Mouse (Mus musculus): ENCODE results near the gene Dnm1.
"Not testable (repeated sequence)": the region's sequence is repeated elsewhere in the genome, so short reads cannot be mapped to it uniquely, and the experiment has no call there.

The Dnm1 gene

DNA sequence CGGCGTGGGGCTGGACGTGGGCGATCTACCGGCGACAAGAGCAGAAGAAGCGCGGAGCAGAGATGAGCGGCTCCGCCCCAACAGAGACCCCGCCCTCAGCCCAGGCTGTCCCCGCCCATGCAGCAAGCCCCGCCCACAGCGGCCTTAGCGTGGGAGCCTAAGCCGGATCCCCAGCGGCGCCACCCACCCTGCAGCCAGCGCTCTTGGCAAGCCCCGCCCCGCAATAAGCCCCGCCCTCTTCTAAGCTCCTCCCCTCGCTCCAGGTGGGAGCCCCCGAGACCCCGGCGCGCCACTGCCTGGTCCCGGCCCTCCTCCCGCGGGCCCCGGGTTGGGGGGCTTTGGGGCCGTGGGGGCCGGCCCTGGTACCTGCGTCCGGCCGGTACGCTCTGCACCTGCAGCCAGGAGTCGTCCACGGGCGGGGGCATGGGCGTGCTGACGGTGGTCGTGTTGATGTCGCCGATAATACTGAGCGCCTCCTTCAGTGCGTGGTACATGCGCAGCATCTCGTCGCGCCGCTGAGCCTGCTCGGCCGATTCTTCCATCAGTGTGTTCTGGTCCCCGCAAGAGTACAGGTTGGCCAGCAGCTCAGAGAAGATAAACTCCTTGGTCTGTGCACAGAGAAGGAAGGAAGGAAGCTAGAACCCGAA lies 40.7 kb downstream of the Dnm1 start:
- peak in 1 of 2 experiments; percentile 40 for DNase-seq (ENCODE audit: low spot score in 2 of 2)

DNA sequence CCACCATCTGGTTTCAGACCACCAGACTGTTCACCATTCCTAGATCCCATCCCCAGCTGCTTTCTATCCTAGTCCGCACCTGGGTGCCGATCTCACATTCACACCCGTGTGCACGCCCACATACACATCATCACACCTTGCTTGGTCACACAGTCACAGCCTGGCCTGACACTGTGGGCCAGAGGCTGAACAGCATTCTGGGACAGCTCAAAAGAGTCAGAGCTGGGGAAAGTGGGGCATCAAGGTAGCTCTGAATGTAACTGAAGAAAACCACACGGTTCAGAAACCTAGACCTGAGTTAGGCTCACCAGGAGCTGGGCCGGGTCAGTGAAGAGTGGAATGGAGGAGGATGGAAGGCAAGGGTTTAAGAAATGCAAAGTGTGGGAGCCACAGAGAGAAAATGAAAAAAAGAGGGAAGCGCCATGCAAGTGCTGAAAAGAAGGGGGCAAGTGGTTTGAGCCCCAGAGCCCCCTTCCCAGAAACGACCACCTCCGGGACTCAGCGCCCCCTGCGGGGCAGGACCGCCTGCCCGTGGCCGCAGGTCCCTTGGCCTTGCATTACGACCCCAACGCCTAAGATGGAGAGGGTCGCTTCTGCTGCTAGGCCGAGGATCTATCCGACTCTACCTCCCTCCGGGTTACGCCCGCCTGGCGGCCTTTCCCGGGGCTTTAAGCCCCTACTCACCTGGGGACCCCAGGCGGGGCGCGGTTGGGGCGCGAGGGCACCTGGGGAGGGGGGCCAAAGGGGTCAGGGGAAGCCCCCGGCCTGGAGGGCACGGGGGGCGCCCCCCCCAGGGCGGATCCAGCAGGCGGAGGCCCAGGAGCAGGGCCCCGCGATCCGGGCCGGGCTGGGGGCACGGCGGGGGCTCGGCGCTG lies 41.5 kb downstream of the Dnm1 start:
- DNase-seq (ENCODE audit: low spot score in 2 of 2), result no peak

GRCm38 (mm10) chr2:32310096-32310845 lies 42.9 kb downstream of the Dnm1 start:
- DNase-seq (ENCODE audit: low spot score in 2 of 2), result no peak

DNA sequence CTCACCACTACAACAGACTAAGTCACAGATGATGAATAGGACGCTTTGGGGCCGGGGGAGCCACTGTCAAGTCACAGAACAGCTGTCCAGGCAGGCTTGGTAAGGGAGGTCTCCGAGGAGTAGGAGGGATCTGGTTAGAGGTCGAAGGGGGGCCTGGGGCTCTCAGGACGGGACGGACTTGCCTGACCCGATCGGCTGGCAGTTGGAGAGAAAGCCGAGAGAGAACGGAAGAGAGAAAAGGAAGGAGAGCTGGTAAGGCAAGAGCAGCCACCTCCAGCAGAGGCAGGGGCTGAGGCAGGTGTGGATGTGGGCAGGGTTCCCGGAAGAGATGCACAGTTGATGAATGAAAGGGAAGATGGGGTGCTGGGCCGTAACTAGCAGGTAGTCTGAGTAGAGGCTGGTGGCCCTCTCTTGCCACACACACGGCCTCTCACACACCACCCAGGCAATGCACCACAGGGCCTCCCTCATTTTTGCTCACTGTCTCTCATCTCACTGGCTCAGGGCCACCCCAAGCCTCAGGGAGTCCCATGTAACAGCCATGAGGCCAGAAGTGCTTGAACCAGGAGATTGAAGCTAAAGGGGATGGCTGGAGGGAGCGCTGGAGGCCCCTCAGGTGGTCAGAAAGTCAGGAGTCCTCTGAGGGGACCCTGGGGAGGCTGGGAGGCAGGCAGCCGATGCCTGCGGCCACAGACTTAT lies 44.1 kb downstream of the Dnm1 start:
- DNase-seq (ENCODE audit: low spot score in 2 of 2), result no peak

DNA sequence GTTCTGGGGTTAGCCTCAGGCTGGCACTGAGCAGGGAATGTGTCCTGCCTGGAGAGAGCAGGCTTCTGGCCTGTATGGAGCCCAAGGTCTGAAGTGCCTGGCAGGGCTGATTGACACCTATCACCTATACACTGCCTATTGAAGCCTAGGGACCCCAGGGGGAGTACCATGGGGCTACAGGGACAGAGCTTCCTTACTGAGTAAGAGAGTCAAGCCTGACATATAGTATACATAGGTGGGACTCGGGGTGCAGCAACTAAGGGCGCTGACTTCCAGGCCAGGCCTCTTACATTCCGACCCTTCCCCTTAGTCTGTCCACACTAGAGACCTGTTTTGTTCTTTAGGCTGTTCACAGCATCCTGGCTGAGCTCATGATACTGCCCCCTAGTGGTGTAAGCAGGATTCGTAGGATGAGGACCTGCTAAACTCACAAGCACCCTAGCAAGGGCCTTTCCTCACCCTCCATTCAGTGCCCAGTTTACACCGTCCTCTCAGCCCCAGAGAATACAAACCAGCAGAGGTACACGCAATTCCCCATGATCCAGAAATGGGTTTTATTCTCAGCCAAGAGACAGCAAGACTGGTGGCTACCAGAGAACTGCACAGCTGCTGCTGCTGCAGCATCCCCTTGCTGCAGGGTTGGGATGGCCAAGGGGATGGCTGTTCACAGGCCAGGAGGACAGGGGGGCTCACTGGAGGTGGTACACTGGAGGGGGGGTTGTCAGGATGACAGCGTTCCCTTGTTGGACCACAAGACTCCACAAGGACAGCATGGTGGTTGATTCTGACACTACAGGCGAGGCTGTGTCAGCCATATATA lies 45.0 kb downstream of the Dnm1 start:
- peak in 1 of 2 experiments; percentile 44 for DNase-seq (ENCODE audit: low spot score in 2 of 2)

DNA sequence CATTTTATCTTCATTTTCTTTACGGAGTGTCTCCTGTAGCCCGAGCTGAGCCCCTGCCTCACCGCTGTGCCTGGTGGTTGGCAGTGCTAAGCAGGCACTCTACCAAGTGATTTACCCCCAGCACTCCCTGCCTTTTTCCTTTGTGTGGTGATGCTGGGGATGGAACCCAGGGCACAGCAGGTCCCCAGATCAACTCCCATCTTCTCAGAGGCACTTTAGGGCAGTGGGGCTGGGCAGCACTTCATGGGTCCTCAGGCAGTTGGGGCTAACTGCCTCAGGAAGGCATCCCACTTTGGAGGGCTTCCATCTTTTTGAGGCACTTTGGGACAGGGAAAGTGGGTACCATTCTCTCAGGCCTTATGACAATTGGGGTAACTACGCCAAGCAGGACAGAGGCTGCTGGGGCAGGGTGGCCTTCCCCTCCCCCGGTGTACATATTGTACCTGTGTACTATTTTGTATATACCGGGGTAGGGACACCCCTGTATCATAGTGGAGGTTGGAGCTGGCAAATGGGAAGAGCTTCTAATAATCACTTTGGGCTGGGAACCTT lies 45.8 kb downstream of the Dnm1 start:
- DNase-seq (ENCODE audit: low spot score in 2 of 2), result no peak

DNA sequence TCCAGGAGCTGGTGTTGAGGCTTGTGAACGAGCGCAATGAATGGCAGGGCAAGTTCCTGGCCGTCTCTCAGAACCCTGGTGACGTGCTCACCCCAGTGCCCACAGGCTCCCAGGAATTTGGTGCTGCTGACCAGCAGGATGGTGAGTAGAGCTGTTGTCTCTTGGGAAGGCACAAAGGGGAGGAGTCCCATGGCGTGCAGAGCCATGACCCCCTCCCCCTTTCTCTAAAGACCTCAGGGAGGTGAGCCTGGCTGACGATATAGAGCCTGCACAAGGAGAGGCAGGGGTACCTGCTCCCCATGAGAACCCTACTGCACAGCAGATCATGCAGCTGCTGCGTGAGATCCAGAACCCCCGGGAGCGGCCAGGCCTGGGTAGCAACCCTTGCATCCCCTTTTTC lies 47.0 kb downstream of the Dnm1 start:
- DNase-seq (ENCODE audit: low spot score in 2 of 2), result no peak

- no peak for DNase-seq (ENCODE audit: low spot score in 2 of 2)
Observed at GRCm38 (mm10) chr2:32305668-32306067, 47.5 kb downstream of the Dnm1 start.

- no peak for DNase-seq (ENCODE audit: low spot score in 2 of 2)
Observed at GRCm38 (mm10) chr2:32304145-32304832, 48.8 kb downstream of the Dnm1 start.

- no peak for DNase-seq (ENCODE audit: low spot score in 2 of 2)
Observed at GRCm38 (mm10) chr2:32302952-32303351, 50.2 kb downstream of the Dnm1 start.

DNA sequence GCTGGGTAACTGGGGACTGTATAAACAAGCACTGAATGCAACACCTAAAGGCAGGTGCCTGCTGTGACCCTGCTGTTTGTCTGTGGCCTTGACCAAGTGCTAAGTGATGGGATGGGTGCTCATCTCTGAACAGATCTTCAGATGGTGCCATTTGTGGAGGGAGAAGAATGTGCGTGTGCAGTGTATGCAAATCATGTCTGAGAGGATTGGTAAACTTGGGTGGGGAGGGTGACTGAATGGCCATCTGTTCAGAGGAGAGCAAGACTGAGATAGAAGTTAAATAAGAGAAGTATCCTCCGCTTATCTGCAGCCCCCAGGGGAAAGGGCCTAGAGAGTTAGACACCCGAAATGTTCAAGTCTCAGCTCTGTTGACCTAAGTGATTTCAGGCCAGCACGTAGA lies 53.7 kb downstream of the Dnm1 start:
- DNase-seq (ENCODE audit: low spot score in 2 of 2), result no peak

GRCm38 (mm10) chr2:32295842-32296241 lies 57.3 kb downstream of the Dnm1 start:
- not testable (repeated sequence) for DNase-seq (ENCODE audit: low spot score in 2 of 2)

DNA sequence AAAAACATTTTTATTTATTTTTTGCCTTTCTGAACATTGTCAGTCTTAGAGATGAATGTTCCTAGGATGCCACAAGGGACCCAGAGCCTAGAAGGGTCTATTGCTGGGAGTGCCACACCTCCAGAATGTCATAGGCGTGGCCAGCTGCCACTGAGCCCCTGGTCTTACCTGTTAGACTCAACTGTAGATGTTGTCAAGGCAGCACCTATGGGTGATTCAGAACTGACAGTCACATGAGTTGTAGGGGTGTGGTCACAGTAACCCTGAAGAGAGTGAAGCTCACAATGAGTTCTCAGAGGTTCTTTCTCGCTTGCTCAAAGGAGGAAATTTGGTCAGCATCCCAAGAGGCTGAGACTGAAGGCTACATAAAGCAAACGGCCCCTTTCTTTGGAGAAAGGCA lies 57.9 kb downstream of the Dnm1 start:
- DNase-seq (ENCODE audit: low spot score in 2 of 2), result no peak

GRCm38 (mm10) chr2:32294348-32294747 lies 58.8 kb downstream of the Dnm1 start:
- peak; percentile 66 to 78 for DNase-seq (ENCODE audit: low spot score in 2 of 2)

- peak in 1 of 2 experiments; percentile 36 for DNase-seq (ENCODE audit: low spot score in 2 of 2)
Observed at GRCm38 (mm10) chr2:32289578-32289977, 63.6 kb downstream of the Dnm1 start.

GRCm38 (mm10) chr2:32288371-32288931 lies 64.7 kb downstream of the Dnm1 start:
- DNase-seq (ENCODE audit: low spot score in 2 of 2), result peak in 1 of 2 experiments; percentile 48

GRCm38 (mm10) chr2:32287923-32288367 lies 65.2 kb downstream of the Dnm1 start, which contains the start of gene Swi5:
Swi5 (minus strand) TSS chr2:32288075.
- peak; percentile 98 for DNase-seq (ENCODE audit: low spot score in 2 of 2)

DNA sequence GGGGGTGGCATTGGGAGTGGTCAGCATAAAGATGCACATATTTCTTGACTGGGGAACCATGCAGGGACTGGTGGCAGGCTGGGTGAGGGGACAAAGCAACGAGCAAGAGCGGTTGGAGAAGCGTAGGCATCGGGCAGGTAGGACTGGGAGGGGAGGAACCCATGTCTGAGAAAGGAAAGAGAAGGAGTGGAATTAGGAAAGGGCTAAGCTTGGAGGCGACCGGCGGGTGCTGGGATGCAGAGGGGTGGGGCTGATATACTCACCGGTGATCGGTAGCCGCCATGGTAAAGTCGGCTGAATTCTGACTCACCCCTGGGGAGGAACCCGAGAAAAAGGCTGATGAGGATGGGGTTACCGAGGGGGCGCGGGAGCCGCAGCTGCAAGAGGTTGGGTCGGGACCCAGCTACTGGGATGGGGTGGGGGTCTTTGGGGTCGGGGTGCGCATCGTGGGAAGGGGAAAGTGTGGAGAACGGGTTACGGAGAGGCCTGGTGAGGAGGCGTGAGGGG lies 65.8 kb downstream of the Dnm1 start, which contains the start of gene Golga2:
Gene Golga2, plus strand, starts transcription at position 51 of the 507 bp plus-strand sequence.
- DNase-seq (ENCODE audit: low spot score in 2 of 2), result no peak

GRCm38 (mm10) chr2:32283986-32284385 lies 69.2 kb downstream of the Dnm1 start:
- DNase-seq (ENCODE audit: low spot score in 2 of 2), result no peak
